Mouse (Mus musculus) granulocyte monocyte progenitor cell, adult 5-6 weeks (primary cell): ENCODE measurements at regions not wholly inside any gene's neighbourhood (a gene's known extent, or its start where the extent isn't known, plus 50 kb on each side); places are given as distances from the start of the nearest gene placed in this dataset.

Source experiments
- ATAC-seq: replicated peaks from 2 replicates; pipeline ENCODE4 v1.8.0; 2016; ENCODE audit warnings: mild to moderate bottlenecking, moderate TSS enrichment, inconsistent platforms; ENCODE audit not compliant: poor library complexity, severe bottlenecking

- ATAC-seq: no peak
These were observed 676.0 kb downstream of the Vrk1 start for GRCm38 (mm10) chr12:106685986-106686385.

- ATAC-seq: no peak
These were observed 677.7 kb downstream of the Vrk1 start for GRCm38 (mm10) chr12:106687751-106688150.

- no peak for ATAC-seq
These were observed 678.2 kb downstream of the Vrk1 start for GRCm38 (mm10) chr12:106688156-106688740.

- no peak for ATAC-seq
These were observed 692.9 kb downstream of the Vrk1 start for GRCm38 (mm10) chr12:106702958-106703357.

- ATAC-seq: no peak
These were observed 711.4 kb downstream of the Vrk1 start for GRCm38 (mm10) chr12:106721271-106722009.

- ATAC-seq: no peak
These were observed 712.0 kb downstream of the Vrk1 start for GRCm38 (mm10) chr12:106722010-106722362.

- no peak for ATAC-seq
These were observed 712.7 kb downstream of the Vrk1 start for GRCm38 (mm10) chr12:106722761-106723160.

- no peak for ATAC-seq
These were observed 716.9 kb downstream of the Vrk1 start for GRCm38 (mm10) chr12:106726920-106727319.

- no peak for ATAC-seq
These were observed 717.5 kb downstream of the Vrk1 start for GRCm38 (mm10) chr12:106727486-106727885.

- ATAC-seq: no peak
These were observed 719.7 kb downstream of the Vrk1 start for GRCm38 (mm10) chr12:106729686-106730085.

GRCm38 (mm10) chr12:106732108-106732857, 722.3 kb downstream of the Vrk1 start:
- no peak for ATAC-seq

- no peak for ATAC-seq
These were observed 738.7 kb downstream of the Vrk1 start for GRCm38 (mm10) chr12:106748765-106749164.

GRCm38 (mm10) chr12:106763552-106763951, 724.9 kb upstream of the 3110018I06Rik start:
- ATAC-seq: no peak

GRCm38 (mm10) chr12:106764516-106764915, 723.9 kb upstream of the 3110018I06Rik start:
- ATAC-seq: no peak

GRCm38 (mm10) chr12:106773536-106773935, 714.9 kb upstream of the 3110018I06Rik start:
- no peak for ATAC-seq

GRCm38 (mm10) chr12:106796596-106796995, 691.8 kb upstream of the 3110018I06Rik start:
- no peak for ATAC-seq

GRCm38 (mm10) chr12:106819736-106820135, 668.7 kb upstream of the 3110018I06Rik start:
- no peak for ATAC-seq

- ATAC-seq: no peak
These were observed 666.1 kb upstream of the 3110018I06Rik start for GRCm38 (mm10) chr12:106822311-106822710.

GRCm38 (mm10) chr12:106828542-106828941, 659.9 kb upstream of the 3110018I06Rik start:
- no peak for ATAC-seq

- no peak for ATAC-seq
These were observed 659.1 kb upstream of the 3110018I06Rik start for GRCm38 (mm10) chr12:106829323-106829722.

GRCm38 (mm10) chr12:106835241-106835640, 653.2 kb upstream of the 3110018I06Rik start:
- ATAC-seq: no peak
